Mouse (Mus musculus) gastrocnemius, postnatal 14 days (tissue): Measurements from ENCODE around the gene Fam83c. TPM values are rescaled to one million over a fixed set of nuclear protein-coding genes. Genes with fewer than 3 reads are reported as not detected.

Experiments used
- DNase-seq: peaks from one replicate; pipeline ENCODE4 v3.0.0; 2021; ENCODE audit warnings: mixed read lengths
- intact Hi-C: fragments of 180-260 bp; cut with DNase I; formaldehyde crosslinking; loops from one replicate; pipeline ENCODE4 v1.15.1; 2025; ENCODE audit warnings: low total_unique reads
- total RNA-seq, 2 experiments: library from RNA; stranded (reverse); gene quantifications; 2 replicates each; pipeline ENCODE4 v1.2.3; 2021

The Fam83c gene
- total RNA-seq, 2 experiments from 2014 or later: not detected

DNA sequence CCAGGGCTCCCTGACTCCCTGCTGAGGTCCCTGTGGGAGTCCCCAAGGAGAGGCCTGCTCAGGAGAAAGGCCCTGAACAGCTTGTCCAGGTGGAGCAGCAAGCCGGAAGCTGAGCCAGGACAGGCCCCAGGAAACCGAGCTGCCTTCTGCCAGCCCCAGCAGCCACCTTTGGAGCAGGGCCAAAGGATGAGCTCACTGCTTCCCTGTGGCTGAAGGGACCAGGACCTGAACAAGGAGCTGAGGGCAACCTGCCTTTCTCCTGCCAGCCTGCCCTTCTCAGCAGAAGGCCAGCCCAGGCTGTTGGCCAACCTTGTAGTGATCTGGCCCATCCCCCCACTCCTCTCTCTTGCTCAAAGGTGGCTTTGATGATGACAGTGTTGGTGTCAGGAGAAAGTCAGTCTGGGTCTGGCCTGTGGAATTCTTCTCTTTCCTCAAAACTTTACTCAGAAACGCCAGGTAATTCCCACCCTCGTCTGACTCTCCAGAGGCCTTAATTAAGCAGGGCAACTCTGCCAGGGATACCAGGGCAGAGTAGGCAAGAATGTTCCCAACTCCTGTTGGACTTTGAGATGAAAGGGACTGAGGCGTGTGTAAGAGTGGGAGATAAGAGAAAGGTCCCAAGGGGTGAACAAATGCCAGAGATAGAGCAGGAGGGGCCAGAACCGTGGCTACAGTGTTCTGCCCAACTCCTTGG, 29.3 kb downstream of the Fam83c start:
- DNase-seq: peak; percentile 51
- intact Hi-C loops: no loop called here

DNA sequence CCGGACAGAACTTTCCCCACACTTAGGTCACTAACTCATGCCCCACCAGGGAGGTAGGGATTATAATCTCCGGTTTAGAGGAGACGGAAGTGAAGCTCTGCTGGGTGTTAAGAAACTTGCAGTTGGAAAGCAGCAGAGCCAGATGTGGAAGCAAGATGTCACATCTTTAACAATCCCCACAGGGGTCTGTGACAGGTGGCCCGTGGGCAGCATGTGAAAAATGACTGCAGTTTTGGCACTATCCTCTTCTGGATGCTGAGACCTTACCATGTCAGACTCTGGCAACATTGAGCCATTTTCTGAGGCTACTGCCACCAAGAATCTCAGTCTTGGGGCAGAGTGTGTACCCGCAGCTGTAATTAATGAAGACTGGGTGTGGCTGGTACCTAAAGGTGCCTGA, 30.6 kb downstream of the Fam83c start:
- intact Hi-C loops: no loop called here
- no peak for DNase-seq

DNA sequence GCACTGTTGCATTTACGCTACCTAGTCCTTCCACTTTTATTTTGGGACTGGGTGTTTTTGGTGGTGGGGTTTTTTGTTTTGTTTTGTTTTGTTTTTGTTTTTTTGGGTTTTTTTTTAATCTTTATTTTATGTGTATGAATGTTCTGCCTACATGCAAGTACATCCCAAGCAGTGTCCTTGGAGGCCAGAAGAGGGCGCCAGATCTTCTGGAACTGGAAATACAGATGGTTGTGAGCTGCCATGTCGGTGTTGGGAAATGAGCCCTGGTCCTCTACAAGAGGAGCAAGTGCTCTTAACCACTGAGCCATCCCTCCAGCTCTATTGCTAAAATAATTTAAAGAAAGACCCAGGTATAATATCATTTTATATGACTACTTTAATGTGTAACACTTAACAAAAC, 31.9 kb downstream of the Fam83c start:
- intact Hi-C loops: no loop called here
- DNase-seq: no peak

DNA sequence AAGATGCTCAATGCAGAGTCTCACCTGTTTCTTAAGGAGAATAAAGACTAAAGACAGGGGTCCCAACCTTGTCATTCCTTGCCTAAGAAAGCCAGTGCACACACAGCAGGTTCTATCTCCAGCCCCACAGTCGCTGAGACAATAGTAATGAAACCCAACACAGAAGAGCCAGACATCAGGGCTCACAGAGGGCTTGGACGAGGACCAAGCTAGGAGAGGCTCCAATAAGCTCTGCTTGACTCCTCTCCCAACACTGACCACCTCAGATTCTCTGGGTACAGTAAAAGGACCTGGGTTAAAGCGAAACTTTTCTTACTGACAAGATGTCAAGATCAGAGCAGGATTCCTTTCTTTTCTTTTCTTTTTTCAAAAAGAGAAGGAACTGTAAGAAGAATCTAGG, 36.0 kb downstream of the Fam83c start:
- intact Hi-C loops: no loop called here
- no peak for DNase-seq

DNA sequence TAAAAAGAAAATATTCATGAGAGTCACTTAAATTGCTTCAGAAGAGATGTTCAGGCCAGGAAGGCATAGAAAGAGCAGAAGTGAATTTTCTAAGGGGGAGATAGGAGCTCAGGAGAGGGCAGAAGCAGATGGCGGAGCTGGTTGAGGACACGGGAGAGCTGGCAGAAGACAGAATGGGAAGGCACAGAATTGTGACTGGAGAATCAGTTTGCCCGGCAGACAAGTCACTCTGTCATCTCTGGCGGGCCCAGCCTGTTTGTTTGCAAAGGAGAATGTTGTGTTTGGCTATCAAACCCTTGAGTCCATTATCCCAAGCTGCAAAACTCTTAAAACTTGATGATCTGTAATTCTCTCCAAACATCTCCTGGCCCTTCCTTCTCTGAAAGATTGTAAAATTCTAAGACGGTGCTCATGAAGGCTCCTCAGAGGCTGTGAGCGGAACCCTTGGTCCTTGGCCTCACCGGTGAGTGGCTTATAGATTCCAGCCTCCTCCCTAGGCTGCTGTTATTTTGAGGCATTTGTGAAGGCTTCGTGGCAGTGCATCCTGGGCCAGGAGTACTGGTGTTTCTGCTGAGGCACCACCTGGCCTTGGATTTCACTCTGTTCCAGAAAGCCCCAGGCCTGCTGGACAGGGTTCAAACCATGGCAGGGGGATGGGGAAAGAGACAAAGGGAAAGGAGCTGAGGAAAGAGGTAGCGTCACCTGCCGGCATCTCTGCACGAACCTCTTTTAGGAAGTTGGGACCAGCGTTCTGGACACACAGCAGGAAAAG, 39.8 kb downstream of the Fam83c start:
- intact Hi-C loops: no loop called here
- DNase-seq: no peak

DNA sequence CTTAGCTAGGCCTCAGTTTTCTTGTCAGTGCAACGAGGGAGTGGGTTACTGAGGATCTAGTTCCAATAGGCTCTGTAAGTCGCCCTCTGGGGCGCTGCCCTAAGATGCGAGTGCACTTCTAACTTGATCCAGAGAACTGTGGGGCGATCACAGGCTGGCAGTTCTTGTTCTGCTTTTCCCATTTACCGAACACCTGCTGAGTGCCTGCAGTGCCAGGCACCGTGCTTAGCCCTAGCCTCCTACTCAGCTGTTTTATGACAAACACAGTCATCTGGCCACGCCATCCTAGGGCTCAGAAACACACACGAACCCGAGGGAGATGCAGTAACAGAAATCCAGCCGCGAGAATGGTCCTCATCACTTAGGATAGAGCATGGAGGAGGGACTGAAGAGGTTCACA, 41.8 kb downstream of the Fam83c start:
- intact Hi-C loops: no loop called here
- DNase-seq: no peak

DNA sequence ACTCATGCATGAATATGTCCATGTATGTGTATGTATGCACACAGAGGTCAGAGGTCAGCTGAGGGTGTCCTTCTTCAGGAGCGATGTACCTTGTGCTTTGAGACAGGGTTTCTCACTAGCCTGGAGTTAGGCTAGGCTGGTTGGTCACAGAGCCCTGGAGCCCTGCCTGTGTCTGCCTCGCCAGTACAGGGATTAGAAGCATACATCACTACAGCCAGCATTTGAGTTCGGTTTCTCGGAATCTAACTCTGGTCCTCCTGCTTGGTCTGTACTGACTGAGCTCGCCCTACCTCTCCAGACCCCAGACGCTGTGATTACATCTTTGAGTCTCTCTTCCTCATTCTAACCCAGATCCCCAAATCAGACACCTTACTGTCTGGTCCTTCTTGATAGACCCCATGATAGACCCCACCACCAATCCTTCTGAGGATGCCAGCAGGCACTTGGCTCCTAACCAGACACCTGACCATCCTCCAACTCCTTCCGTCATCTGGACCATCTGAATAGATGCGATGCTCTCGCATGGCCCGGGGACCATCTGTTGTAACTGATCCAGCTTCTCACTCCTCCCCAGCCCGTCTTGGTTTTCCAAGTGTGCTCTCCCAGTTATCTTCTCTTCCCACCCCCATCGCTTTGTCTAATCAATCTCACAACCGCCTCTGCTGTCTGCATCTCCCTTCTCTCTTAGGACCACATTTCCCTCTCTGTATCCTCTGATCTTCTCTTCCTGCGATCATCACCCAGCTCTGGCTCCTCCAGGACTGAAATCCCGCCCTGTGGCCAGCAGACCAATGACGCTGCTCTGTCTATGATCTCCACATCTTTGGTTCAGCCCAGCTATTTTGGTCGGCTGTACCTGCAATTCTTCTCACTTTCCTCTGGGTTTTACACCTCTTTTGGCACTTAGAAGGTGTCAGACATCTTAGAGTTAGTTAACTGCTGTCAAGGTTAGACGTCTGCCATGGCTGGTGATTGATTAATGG, 46.4 kb downstream of the Fam83c start:
- DNase-seq: no peak
- intact Hi-C loops: no loop called here

DNA sequence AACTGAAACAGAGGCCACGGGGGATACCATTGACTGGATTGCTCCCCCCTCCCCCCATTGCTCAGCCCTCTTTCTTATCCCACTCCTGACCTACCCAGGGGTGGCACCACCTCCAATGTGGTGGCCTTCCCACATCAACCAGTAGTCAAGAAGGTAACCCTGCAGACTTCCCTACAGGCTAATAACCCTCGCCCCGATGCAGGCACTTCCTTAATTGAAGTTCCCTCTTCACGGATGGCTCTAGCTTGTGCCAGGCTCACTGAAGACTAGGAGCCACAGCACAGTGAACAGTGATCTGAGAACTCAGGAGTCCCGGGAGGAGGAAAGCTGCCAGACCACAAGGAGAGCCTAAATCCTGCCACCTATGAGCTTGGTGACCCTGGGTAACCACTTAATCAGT, 47.7 kb downstream of the Fam83c start:
- no peak for DNase-seq
- intact Hi-C loops: no loop called here

DNA sequence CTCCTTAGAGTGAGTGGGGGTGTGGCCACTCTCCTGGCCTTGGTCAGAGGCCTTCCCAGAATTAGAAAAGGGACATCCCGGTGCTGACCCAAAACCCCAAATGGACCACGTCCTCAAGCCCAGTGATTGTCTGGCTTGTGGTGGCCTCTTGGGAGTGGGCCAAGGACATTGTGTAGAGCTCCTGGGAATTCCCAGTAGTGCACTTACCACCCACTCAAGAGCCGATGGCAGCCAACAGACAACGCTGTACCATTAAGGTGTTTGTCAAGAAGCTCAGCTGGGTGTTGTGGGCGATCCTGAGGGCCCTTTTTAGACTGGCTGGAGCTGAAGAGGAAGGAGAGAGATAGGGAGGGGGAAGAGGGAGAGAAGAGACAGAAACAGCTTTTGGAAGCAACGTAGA, 50.1 kb downstream of the Fam83c start:
- DNase-seq: no peak
- intact Hi-C loops: no loop called here

DNA sequence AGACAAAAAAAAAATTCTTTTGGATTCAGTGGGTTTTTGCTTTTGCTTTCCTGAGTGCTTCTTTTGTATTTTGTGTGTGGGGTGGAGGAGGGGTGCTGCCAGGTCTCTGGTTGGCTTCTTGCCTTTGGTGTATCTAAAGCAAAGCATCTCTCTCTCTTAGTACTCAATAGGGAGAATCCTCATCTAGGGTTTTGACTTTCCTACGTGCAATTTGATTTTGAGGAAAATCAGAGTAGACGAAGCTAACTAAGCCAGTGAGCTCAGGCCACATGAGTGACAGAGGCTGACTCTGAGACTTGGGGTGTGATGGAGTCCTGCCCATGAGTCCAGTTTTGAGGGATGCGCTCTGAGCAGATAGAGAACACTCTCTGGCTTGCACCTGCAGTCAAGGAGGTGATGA, 55.1 kb downstream of the Fam83c start:
- no peak for DNase-seq
- intact Hi-C loops: no loop called here

DNA sequence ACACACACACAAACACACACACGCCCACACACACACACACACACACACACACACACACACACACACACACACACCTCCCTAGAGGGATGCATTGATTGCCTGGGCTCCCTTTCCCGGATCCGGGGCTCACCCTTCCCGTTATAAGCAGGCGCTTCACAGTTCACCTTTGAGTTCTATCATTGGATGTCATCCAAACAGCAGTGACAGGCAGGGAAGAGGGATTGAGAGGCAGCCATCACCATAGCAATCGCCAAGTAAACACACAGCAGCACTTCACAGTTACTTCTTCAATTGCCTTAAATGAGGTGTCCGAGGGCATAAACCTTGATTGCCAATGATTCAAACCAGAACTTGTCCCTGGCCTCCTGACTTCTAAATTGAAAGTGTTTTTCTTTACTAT, 55.6 kb downstream of the Fam83c start:
- no peak for DNase-seq
- intact Hi-C loops: no loop called here

DNA sequence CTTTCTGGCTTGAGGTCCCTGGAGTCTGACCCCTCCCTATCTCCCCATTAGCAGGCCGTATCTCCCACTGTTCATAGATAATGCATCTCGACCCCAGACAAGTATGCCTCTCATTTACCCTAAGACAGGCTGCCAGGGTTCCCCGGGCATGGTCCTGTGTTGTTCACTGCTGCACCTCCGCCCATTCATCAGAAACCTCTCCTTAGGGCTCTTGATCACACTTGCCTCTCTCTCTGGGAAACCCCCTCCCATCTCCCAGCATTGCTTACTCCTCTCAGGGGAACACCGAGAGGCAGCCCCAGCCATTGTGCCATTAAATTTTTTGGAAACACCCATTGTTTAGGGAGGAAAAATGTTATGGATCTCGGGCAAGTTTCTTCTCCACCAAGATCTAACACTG, 56.6 kb downstream of the Fam83c start:
- intact Hi-C loops: no loop called here
- DNase-seq: no peak

DNA sequence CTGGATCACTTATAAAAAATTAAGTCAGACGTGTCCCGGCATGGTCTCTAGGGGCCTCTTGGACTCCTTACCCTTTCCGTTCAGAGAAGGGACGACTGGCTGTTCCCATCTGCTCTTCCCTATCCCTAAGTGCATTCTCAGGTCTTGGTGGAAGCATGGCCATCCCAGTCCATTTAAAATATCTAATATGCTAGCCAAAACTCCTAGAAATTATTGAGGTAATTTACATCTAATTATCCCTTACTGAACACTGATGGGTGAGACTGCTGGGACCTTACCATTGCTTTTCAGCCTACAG, 57.0 kb downstream of the Fam83c start:
- no peak for DNase-seq
- intact Hi-C loops: no loop called here

Other genes starting within 250 kb of the Fam83c start
- 1 to 10 TPM; 7.4 to 8.3 TPM for gene Gss, start 242.0 kb downstream of the Fam83c start, total RNA-seq
- gene Myh7b, start 223.6 kb downstream of the Fam83c start, total RNA-seq: 1 to 10 TPM; 1.4 to 2.0 TPM
- gene Trpc4ap, start 142.5 kb downstream of the Fam83c start, total RNA-seq: 10 to 100 TPM; 77.6 to 84.1 TPM
- gene Edem2, start 105.4 kb downstream of the Fam83c start, total RNA-seq: 1 to 10 TPM; 6.0 to 6.2 TPM
- not detected for gene Gm17581, start 99.0 kb downstream of the Fam83c start, total RNA-seq
- 10 to 100 TPM; 10.3 to 12.7 TPM for gene Procr, start 83.7 kb downstream of the Fam83c start, total RNA-seq
- under 1 TPM in 1 of 2 experiments, not detected in 1; 0.08 TPM for gene Mmp24, start 59.5 kb downstream of the Fam83c start, total RNA-seq
- gene BC029722, start 15.4 kb downstream of the Fam83c start, total RNA-seq: 10 to 100 TPM; 17.8 to 19.3 TPM
- gene Eif6, start 7.9 kb downstream of the Fam83c start, total RNA-seq: 10 to 100 TPM; 48.0 to 48.3 TPM
- gene Uqcc1, start 95.5 kb upstream of the Fam83c start, total RNA-seq: 100 to 1,000 TPM; 106 to 129 TPM
- gene Gm15557, start 105.9 kb upstream of the Fam83c start, total RNA-seq: not detected
- gene Gdf5, start 110.5 kb upstream of the Fam83c start, total RNA-seq: not detected
- gene Cep250, start 121.6 kb upstream of the Fam83c start, total RNA-seq: 1 to 10 TPM; 5.5 to 5.6 TPM
- gene 6430550D23Rik, start 173.1 kb upstream of the Fam83c start, total RNA-seq: under 1 TPM; 0.29 to 0.31 TPM
- 10 to 100 TPM; 58.2 to 60.4 TPM for gene Ergic3, start 173.2 kb upstream of the Fam83c start, total RNA-seq
- gene Fer1l4, start 218.1 kb upstream of the Fam83c start, total RNA-seq: not detected
- gene Spag4, start 230.3 kb upstream of the Fam83c start, total RNA-seq: under 1 TPM; 0.57 to 0.86 TPM